In genomic region chr6:128065982-128066381, GRCm38 (mm10) we compare ENCODE assay signal across 8 mouse cellular contexts.
DNase-seq lines count a peak whose midpoint lies in the region; ATAC-seq and TF ChIP-seq lines count a peak whose summit lies in the region.

No protein-coding gene starts in this region.

- H3K4me2 ChIP-seq in liver, postnatal 0 days (ENCODE audit: low read depth, low read length): no peak overlapping the region
- no peak overlapping the region for H3K4me2 ChIP-seq in stomach, embryonic 14.5 days (replicated peaks; ENCODE audit: low read depth, low read length)

- no peak for ATAC-seq in liver, postnatal 0 days
- peak; percentile 66; the same call in 1 of the 2 replicates for ATAC-seq in stomach, embryonic 14.5 days (ENCODE audit: insufficient number of reproducible peaks, insufficient read depth, low FRiP score, low read depth)

- no peak for TF ChIP-seq CTCF in liver, postnatal 0 days (IDR thresholded peaks at IDR 0.05; ENCODE audit: low read depth)

- no peak for TF ChIP-seq EP300 in liver, postnatal 0 days (IDR thresholded peaks at IDR 0.05; ENCODE audit: low read depth)

- WGBS in liver, postnatal 0 days (ENCODE audit: insufficient replicate concordance): 24% methylated on average over 7 of the region's 7 CpGs
- WGBS in embryonic facial prominence, embryonic 10.5 days: 11% methylated on average over 7 of the region's 7 CpGs
- 23% methylated on average over 7 of the region's 7 CpGs for WGBS in stomach, embryonic 14.5 days

- no peaks in the 10 kb centered on the region for H3K36me3 ChIP-seq in liver, postnatal 0 days (replicated peaks; ENCODE audit: insufficient read depth, low read length)
- peaks cover 26% of the 10 kb centered on the region; the same call in 1 of the 2 replicates for H3K36me3 ChIP-seq in embryonic facial prominence, embryonic 10.5 days (replicated peaks)
- no peaks in the 10 kb centered on the region for H3K36me3 ChIP-seq in stomach, embryonic 14.5 days (ENCODE audit: control insufficient read depth, insufficient read depth, low read length)

- no peaks in the 10 kb centered on the region for H3K9me3 ChIP-seq in liver, postnatal 0 days (ENCODE audit: low read length)
- H3K9me3 ChIP-seq in embryonic facial prominence, embryonic 10.5 days: no peaks in the 10 kb centered on the region
- H3K9me3 ChIP-seq in stomach, embryonic 14.5 days (ENCODE audit: control insufficient read depth, low read depth, low read length): no peaks in the 10 kb centered on the region

- peak; percentile 34 for DNase-seq in liver
- DNase-seq in liver, postnatal 0 days: no peak
- peak; percentile 80 for DNase-seq in embryonic facial prominence, embryonic 10.5 days (ENCODE audit: low spot score)
- DNase-seq in kidney, postnatal 4 days: peak; percentile 54 to 69
- DNase-seq in B cell, adult 2 months: no peak
- DNase-seq in urinary bladder, postnatal 4 days (ENCODE audit: low spot score in 2 of 2): no peak
- DNase-seq in urinary bladder, postnatal 25 days (ENCODE audit: low spot score): no peak

- peaks cover 6% of the 10 kb centered on the region for H3K4me1 ChIP-seq in liver, postnatal 0 days (ENCODE audit: insufficient read depth)
- peaks cover 68% of the 10 kb centered on the region for H3K4me1 ChIP-seq in embryonic facial prominence, embryonic 10.5 days
- H3K4me1 ChIP-seq in stomach, embryonic 14.5 days (ENCODE audit: control insufficient read depth, insufficient read depth, low read length): peaks cover 23% of the 10 kb centered on the region

- H3K4me3 ChIP-seq in liver, postnatal 0 days (ENCODE audit: low read depth, low read length): no peak overlapping the region
- peak overlapping the region; percentile 25 for H3K4me3 ChIP-seq in embryonic facial prominence, embryonic 10.5 days
- H3K4me3 ChIP-seq in stomach, embryonic 14.5 days (ENCODE audit: low read depth, low read length): no peak overlapping the region

- no peak overlapping the region for H3K9ac ChIP-seq in liver, postnatal 0 days (replicated peaks)
- no peak overlapping the region for H3K9ac ChIP-seq in stomach, embryonic 14.5 days (replicated peaks; ENCODE audit: low read depth, low read length)

- no peaks in the 10 kb centered on the region for H3K27me3 ChIP-seq in liver, postnatal 0 days (ENCODE audit: insufficient read depth, low read length)
- no peaks in the 10 kb centered on the region for H3K27me3 ChIP-seq in embryonic facial prominence, embryonic 10.5 days (replicated peaks; ENCODE audit: low read depth, poor library complexity, severe bottlenecking)
- H3K27me3 ChIP-seq in stomach, embryonic 14.5 days (ENCODE audit: control insufficient read depth, insufficient read depth, low read length): no peaks in the 10 kb centered on the region

- H3K27ac ChIP-seq in liver, postnatal 0 days (ENCODE audit: low read depth): no peak overlapping the region
- H3K27ac ChIP-seq in embryonic facial prominence, embryonic 10.5 days (replicated peaks): peak overlapping the region; percentile 86
- peak overlapping the region; percentile 67; the same call in 1 of the 2 replicates for H3K27ac ChIP-seq in stomach, embryonic 14.5 days (ENCODE audit: low read length)

Comparison
In these comparisons a context has a peak if more than half of its experiments do, and no peak if none do; other contexts are left out.
1. DNase-seq: peak in liver (single experiment), embryonic facial prominence, embryonic 10.5 days (single experiment) and kidney, postnatal 4 days (2 of 2); none in liver, postnatal 0 days (single experiment), B cell, adult 2 months (0 of 2), urinary bladder, postnatal 4 days (0 of 2) and urinary bladder, postnatal 25 days (single experiment).